27 mouse cellular contexts compared by ENCODE assay signal in genomic region chr17:45851723-45852396, GRCm38 (mm10).
DNase-seq lines count a peak whose midpoint lies in the region; TF ChIP-seq lines count a peak whose summit lies in the region.
"Had no signal": no experiment of that assay in that cellular context is flagged by ENCODE, and none has a peak within 500 bp of the region (broad histone marks: within the 10 kb centered on the region; RNA-seq: fewer than 3 reads in every experiment).

No protein-coding gene starts in this region.

- H3K79me3 ChIP-seq in C2C12 (ENCODE audit: low read depth): no peaks in the 10 kb centered on the region

- peaks cover 18% of the 10 kb centered on the region; the same call in 1 of the 2 replicates for H3K4me1 ChIP-seq in embryonic fibroblast, embryonic 13.5 days (ENCODE audit: control insufficient read depth, insufficient read depth, low read length)
- H3K4me1 ChIP-seq: intestine, embryonic 15.5 days had no signal

- H3K79me2 ChIP-seq in C2C12 (ENCODE audit: control insufficient read depth, insufficient read depth): no peaks in the 10 kb centered on the region

- no peak overlapping the region for H3K4me3 ChIP-seq in C2C12 (ENCODE audit: insufficient read depth, poor library complexity, severe bottlenecking)
- H3K4me3 ChIP-seq in embryonic fibroblast, embryonic 13.5 days (ENCODE audit: insufficient read depth, low read length): no peak overlapping the region
- H3K4me3 ChIP-seq: forebrain, embryonic 13.5 days; hindbrain, embryonic 12.5 days; intestine, embryonic 15.5 days had no signal

- peak; percentile 57 for DNase-seq in adrenal gland, postnatal 14 days
- no peak for DNase-seq in adrenal gland, adult 18-20 months (ENCODE audit: low spot score in 2 of 2)
- DNase-seq in 3134 (ENCODE audit: extremely low read depth, insufficient read length, low spot score): peak; percentile 60
- DNase-seq in natural killer cell, adult 2 months (ENCODE audit: low spot score in 2 of 2): no peak
- no peak for DNase-seq in right cerebral cortex, postnatal 36 days (ENCODE audit: low spot score in 2 of 2)
- DNase-seq: cerebellum, adult 11-12 months; cerebellum, postnatal 10 days; gastrocnemius, postnatal 14 days; heart, postnatal 36 days; kidney, adult 2 months; kidney, postnatal 4 days; layer of hippocampus, postnatal 36 days; liver; lung, adult 2 months; lung, postnatal 10 days; right cerebral cortex, postnatal 14 days; thymus, postnatal 14 days had no signal

- H3K36me3 ChIP-seq in C2C12 (ENCODE audit: control insufficient read depth, insufficient read depth): no peaks in the 10 kb centered on the region
- H3K36me3 ChIP-seq: G1E; hindbrain, embryonic 12.5 days; intestine, embryonic 15.5 days had no signal

- peak overlapping the region; percentile 54 for H3ac ChIP-seq in C2C12 (ENCODE audit: control insufficient read depth, insufficient read length, low read depth)

- no peak for TF ChIP-seq CTCF in C2C12 (IDR thresholded peaks at IDR 0.05; ENCODE audit: control insufficient read depth, insufficient read depth, insufficient read length)
- no peak for TF ChIP-seq CTCF in embryonic fibroblast, embryonic 13.5 days (IDR thresholded peaks at IDR 0.05; ENCODE audit: borderline replicate concordance, insufficient read depth, low read length)

- H3K27ac ChIP-seq in embryonic fibroblast, embryonic 13.5 days (ENCODE audit: insufficient read depth, low read length): peak overlapping the region; percentile 66; the same call in 1 of the 2 replicates
- H3K27ac ChIP-seq: forebrain, embryonic 13.5 days; hindbrain, embryonic 12.5 days; hindbrain, postnatal 0 days; intestine, embryonic 15.5 days; kidney, postnatal 0 days; liver, embryonic 14.5 days; macrophage had no signal

- H3K27me3 ChIP-seq in C2C12 (ENCODE audit: control insufficient read depth, insufficient read depth, insufficient read length): no peaks in the 10 kb centered on the region
- H3K27me3 ChIP-seq: intestine, embryonic 15.5 days had no signal

- no peak for TF ChIP-seq POLR2A in embryonic fibroblast, embryonic 13.5 days (IDR thresholded peaks at IDR 0.05; ENCODE audit: low read depth, low read length)

TF ChIP-seq in C2C12, 6 proteins besides CTCF, POLR2A, EP300 and RAD21:
- TF ChIP-seq USF1 (IDR thresholded peaks at IDR 0.05; ENCODE audit: low read depth): no peak
- no peak for TF ChIP-seq MYOG (IDR thresholded peaks at IDR 0.05; ENCODE audit: control insufficient read depth, extremely low read depth, insufficient read length)
- no peak for TF ChIP-seq CEBPB (IDR thresholded peaks at IDR 0.05; ENCODE audit: low read depth)
- TF ChIP-seq MAX (IDR thresholded peaks at IDR 0.05): no peak
- TF ChIP-seq MYOD1 (IDR thresholded peaks at IDR 0.05; ENCODE audit: control insufficient read depth, insufficient read length, low read depth): no peak
- TF ChIP-seq FOSL1 (IDR thresholded peaks at IDR 0.05; ENCODE audit: insufficient read depth, low read length, poor library complexity, severe bottlenecking): no peak
TF ChIP-seq in C2C12: peak in this region for 0.

Comparison
In these comparisons a context has a peak if more than half of its experiments do, and no peak if none do; other contexts are left out.
1. DNase-seq: peak in adrenal gland, postnatal 14 days (single experiment) and 3134 (single experiment); none in adrenal gland, adult 18-20 months (0 of 2), natural killer cell, adult 2 months (0 of 2) and right cerebral cortex, postnatal 36 days (0 of 2).